Mouse (Mus musculus) myocyte (in vitro differentiated cells): ENCODE measurements around the gene Syna.

Source experiments
- E2F4 ChIP-seq: IDR thresholded peaks from one replicate; pipeline ENCODE4 v1.6.1; 2011; ENCODE audit warnings: mild to moderate bottlenecking, control low read depth, moderate library complexity; ENCODE audit not compliant: insufficient read depth
- MAX ChIP-seq: IDR thresholded peaks from one replicate; pipeline ENCODE4 v1.6.1; 2011; ENCODE audit warnings: low read depth, mild to moderate bottlenecking, control low read depth
- MYOD1 ChIP-seq, 3 experiments: IDR thresholded peaks; one replicate each; pipeline ENCODE4 v1.6.1; 2011; ENCODE audit warnings: control low read depth in 2 of 3, low read depth in 2 of 3, mild to moderate bottlenecking in 2 of 3, moderate library complexity in 1 of 3; ENCODE audit not compliant: insufficient read length in 2 of 3, control insufficient read depth in 1 of 3
- MYOG ChIP-seq, 3 experiments: IDR thresholded peaks; one replicate each; pipeline ENCODE4 v1.6.1; 2011; ENCODE audit warnings: control low read depth in 2 of 3, low read depth in 2 of 3, mild to moderate bottlenecking in 2 of 3; ENCODE audit not compliant: insufficient read length in 2 of 3, control insufficient read depth in 1 of 3, insufficient read depth in 1 of 3
- POLR2A ChIP-seq: IDR thresholded peaks from one replicate; pipeline ENCODE4 v1.6.1; 2011; ENCODE audit warnings: low read depth, mild to moderate bottlenecking, control low read depth, moderate library complexity; ENCODE audit not compliant: insufficient read length
- POLR2AphosphoS2 ChIP-seq: IDR thresholded peaks from one replicate; pipeline ENCODE4 v1.6.1; 2011; ENCODE audit warnings: low read depth, control low read depth; ENCODE audit not compliant: insufficient read length
- SRF ChIP-seq: IDR thresholded peaks from one replicate; pipeline ENCODE4 v1.6.1; 2011; ENCODE audit warnings: low read depth; ENCODE audit not compliant: control insufficient read depth, insufficient read length
- USF1 ChIP-seq: IDR thresholded peaks from one replicate; pipeline ENCODE4 v1.6.1; 2011; ENCODE audit warnings: low read depth, mild to moderate bottlenecking, control low read depth, moderate library complexity

DNA sequence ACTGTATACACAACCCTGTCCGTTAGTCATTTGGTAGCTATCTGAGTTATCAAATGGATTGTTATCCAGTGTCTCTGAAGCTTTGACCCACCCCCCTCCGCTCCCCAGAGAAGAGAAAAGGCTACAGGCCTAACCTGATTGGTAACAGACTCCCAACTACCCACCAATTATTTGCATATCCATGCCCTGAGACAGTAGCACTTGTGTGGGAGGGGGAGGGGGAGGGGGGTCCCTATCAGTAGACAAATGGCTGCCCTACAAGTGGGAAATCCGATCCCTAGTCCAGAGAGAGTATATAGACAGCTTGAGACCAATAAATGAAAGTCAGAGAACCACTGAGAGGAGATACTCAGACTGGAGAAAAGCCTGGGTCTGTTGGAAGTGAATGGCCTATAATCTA lies 8.1 kb upstream of the Syna start:
- no peak for TF ChIP-seq USF1
- TF ChIP-seq POLR2A, result no peak
- no peak for TF ChIP-seq MYOD1 (IDR thresholded peaks at IDR 0.05; ENCODE audit: control insufficient read depth in 1 of 3, insufficient read length in 2 of 3, low read depth in 2 of 3)
- TF ChIP-seq POLR2AphosphoS2, result no peak
- no peak for TF ChIP-seq E2F4
- TF ChIP-seq SRF, result no peak
- TF ChIP-seq MAX, result no peak
- TF ChIP-seq MYOG (IDR thresholded peaks at IDR 0.05; ENCODE audit: control insufficient read depth in 1 of 3, insufficient read depth in 1 of 3, insufficient read length in 2 of 3, low read depth in 2 of 3), result no peak
